Mouse (Mus musculus): Measurements from ENCODE around the gene Taok3.

Taok3 gene

GRCm38 (mm10) chr5:117251763-117252162 is 131.8 kb downstream of the Taok3 start:
- in situ Hi-C loops (cut with MboI, MseI), result no loop called here

- in situ Hi-C loops (cut with MboI, MseI), result no loop called here
Observed at GRCm38 (mm10) chr5:117258276-117258675, 138.3 kb downstream of the Taok3 start.

- in situ Hi-C loops (cut with MboI, MseI), result no loop called here
Observed at GRCm38 (mm10) chr5:117263566-117263965, 143.6 kb downstream of the Taok3 start.

- in situ Hi-C loops (cut with MboI, MseI), result no loop called here
Observed at GRCm38 (mm10) chr5:117264701-117265100, 144.8 kb downstream of the Taok3 start.

GRCm38 (mm10) chr5:117267913-117268312 is 148.0 kb downstream of the Taok3 start:
- in situ Hi-C loops (cut with MboI, MseI), result no loop called here

GRCm38 (mm10) chr5:117268749-117269148 is 148.8 kb downstream of the Taok3 start:
- in situ Hi-C loops (cut with MboI, MseI), result no loop called here

- in situ Hi-C loops (cut with MboI, MseI), result no loop called here
Observed at GRCm38 (mm10) chr5:117269395-117269794, 149.5 kb downstream of the Taok3 start.

GRCm38 (mm10) chr5:117271945-117272344 is 152.0 kb downstream of the Taok3 start:
- in situ Hi-C loops (cut with MboI, MseI), result loop anchor here (10.0 kb wide), 1 partner anchor 97 kb away; no protein-coding TSS in a partner anchor

GRCm38 (mm10) chr5:117274817-117275216 is 154.9 kb downstream of the Taok3 start:
- in situ Hi-C loops (cut with MboI, MseI), result loop anchor here (10.0 kb wide), 1 partner anchor 100 kb away; no protein-coding TSS in a partner anchor

GRCm38 (mm10) chr5:117277784-117278183 is 157.9 kb downstream of the Taok3 start:
- in situ Hi-C loops (cut with MboI, MseI), result loop anchor here (10.0 kb wide), 1 partner anchor 103 kb away; no protein-coding TSS in a partner anchor

- in situ Hi-C loops (cut with MboI, MseI), result loop anchor here (10.0 kb wide), 1 partner anchor 104 kb away; no protein-coding TSS in a partner anchor
Observed at GRCm38 (mm10) chr5:117278809-117279668, 159.1 kb downstream of the Taok3 start.

- in situ Hi-C loops (cut with MboI, MseI), result loop anchor here (10.0 kb wide), 1 partner anchor 105 kb away; no protein-coding TSS in a partner anchor
Observed at GRCm38 (mm10) chr5:117279669-117280050, 159.7 kb downstream of the Taok3 start.

- in situ Hi-C loops (cut with MboI, MseI), result no loop called here
Observed at GRCm38 (mm10) chr5:117281536-117281935, 161.6 kb downstream of the Taok3 start.

GRCm38 (mm10) chr5:117282360-117282759 is 162.4 kb downstream of the Taok3 start:
- in situ Hi-C loops (cut with MboI, MseI), result no loop called here

GRCm38 (mm10) chr5:117284029-117284428 is 164.1 kb downstream of the Taok3 start:
- in situ Hi-C loops (cut with MboI, MseI), result no loop called here

GRCm38 (mm10) chr5:117284682-117285081 is 164.8 kb downstream of the Taok3 start:
- in situ Hi-C loops (cut with MboI, MseI), result loop anchor here (5.0 kb wide), 1 partner anchor 172 kb away; no protein-coding TSS in a partner anchor

GRCm38 (mm10) chr5:117285266-117285665 is 165.3 kb downstream of the Taok3 start:
- in situ Hi-C loops (cut with MboI, MseI), result loop anchor here (5.0 kb wide), 1 partner anchor 173 kb away; no protein-coding TSS in a partner anchor

- in situ Hi-C loops (cut with MboI, MseI), result loop anchor here (5.0 kb wide), 1 partner anchor 174 kb away; no protein-coding TSS in a partner anchor
Observed at GRCm38 (mm10) chr5:117286286-117286685, 166.4 kb downstream of the Taok3 start.

GRCm38 (mm10) chr5:117286831-117287822 is 167.2 kb downstream of the Taok3 start, which contains the start of gene Pebp1:
Pebp1 (minus strand) TSS chr5:117287625.
- in situ Hi-C loops (cut with MboI, MseI), result loop anchor here (5.0 kb wide), 1 partner anchor 175 kb away; no protein-coding TSS in a partner anchor

- in situ Hi-C loops (cut with MboI, MseI), result loop anchor here (5.0 kb wide), 1 partner anchor 177 kb away; no protein-coding TSS in a partner anchor
Observed at GRCm38 (mm10) chr5:117289646-117290045, 169.7 kb downstream of the Taok3 start.

- in situ Hi-C loops (cut with MboI, MseI), result no loop called here
Observed at GRCm38 (mm10) chr5:117290081-117290480, 170.2 kb downstream of the Taok3 start.
